Mouse (Mus musculus): Measurements from ENCODE around the gene Pde8b.
"Not testable (repeated sequence)": the region's sequence is repeated elsewhere in the genome, so short reads cannot be mapped to it uniquely, and the experiment has no call there.

The Pde8b gene

DNA sequence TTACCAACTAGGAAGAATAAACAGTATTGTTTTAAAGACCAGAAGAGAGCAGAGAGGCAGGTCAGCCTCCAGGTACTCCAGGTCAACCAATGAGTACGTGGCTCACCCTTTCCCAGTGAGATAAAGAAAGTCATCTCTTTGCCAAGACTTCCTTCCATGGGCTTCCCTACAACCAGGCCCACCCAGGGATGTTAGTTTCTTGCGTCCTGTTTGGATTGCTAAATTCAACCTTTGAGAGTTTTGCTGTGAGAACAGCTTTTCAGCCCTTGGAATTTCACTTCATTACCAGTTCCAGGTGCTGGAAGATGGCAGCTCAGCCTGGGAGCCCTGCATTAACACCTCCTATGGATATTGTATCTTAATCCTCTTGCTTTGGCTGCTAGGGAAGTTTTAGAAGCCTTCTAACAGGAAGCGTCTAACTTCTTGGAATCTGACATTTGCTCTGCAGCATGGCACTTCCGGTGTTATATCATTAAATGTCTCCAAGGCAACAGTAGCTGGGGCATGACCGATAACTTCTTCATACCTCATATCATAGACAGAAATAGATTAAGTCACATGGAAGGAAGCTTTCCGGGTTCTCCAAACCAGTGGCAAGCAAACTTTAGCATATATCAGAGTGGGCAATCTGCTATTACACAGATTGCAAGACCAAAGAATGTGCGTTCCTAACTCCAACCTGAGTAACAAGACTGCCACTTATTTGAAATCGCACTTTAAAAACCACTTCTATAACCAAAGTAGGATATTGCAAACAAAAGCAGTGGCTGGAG lies 18.6 kb downstream of the Pde8b start:
- H3K27me3 ChIP-seq (ENCODE audit: control insufficient read depth, insufficient read depth, low read length, poor library complexity, severe bottlenecking) = no peaks in the 10 kb centered on the region; the same call in 1 of the 2 replicates
- DNase-seq (ENCODE audit: low read depth, low spot score) = no peak
- H3K36me3 ChIP-seq (ENCODE audit: control insufficient read depth, insufficient read depth, low read length, poor library complexity, severe bottlenecking) = no peaks in the 10 kb centered on the region

DNA sequence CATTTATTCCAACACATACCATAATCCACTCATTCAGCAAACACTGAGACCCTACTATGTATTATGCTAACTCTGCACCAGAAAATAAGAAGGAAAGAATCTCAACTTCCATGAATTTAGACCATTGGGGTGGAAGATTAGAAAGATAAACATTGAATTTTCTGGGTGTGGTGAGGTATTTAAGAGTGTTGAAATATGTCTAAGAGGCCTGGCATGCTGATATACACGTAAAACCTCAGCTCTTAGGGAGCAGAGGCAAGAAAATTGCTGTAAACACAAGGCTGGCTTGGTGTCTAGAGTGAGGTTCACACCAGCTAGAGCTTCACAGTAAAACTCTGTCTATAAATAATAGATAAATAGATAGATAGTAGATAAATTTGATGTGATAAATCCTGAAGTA lies 19.8 kb downstream of the Pde8b start:
- H3K27me3 ChIP-seq (ENCODE audit: control insufficient read depth, insufficient read depth, low read length, poor library complexity, severe bottlenecking) = no peaks in the 10 kb centered on the region; the same call in 1 of the 2 replicates
- DNase-seq (ENCODE audit: low read depth, low spot score) = no peak
- no peaks in the 10 kb centered on the region for H3K36me3 ChIP-seq (ENCODE audit: control insufficient read depth, insufficient read depth, low read length, poor library complexity, severe bottlenecking)

DNA sequence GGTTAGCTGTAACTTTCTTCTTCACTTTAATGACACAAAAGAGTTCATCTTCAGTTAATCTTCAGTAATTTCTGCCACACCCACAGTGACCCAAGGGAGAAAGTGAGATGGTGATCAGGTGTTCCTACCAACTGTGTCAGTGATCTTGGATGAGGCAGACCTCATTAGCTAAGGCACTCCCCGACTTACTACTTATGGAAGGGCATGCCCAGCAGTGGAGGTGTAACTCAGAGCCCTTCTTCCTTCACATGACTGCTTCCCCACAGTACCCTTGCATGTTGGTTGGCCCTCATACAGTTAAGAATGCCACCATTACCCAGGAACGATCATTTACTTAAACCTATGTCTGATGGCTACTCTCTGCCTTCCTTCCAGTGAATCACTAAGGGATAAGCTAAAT lies 25.6 kb downstream of the Pde8b start:
- Histone ChIP-seq H3K36me3 (ENCODE audit: control insufficient read depth, insufficient read depth, low read length, poor library complexity, severe bottlenecking) (no peaks in the 10 kb centered on the region), H3K27me3 (ENCODE audit: control insufficient read depth, insufficient read depth, low read length, poor library complexity, severe bottlenecking) (no peaks in the 10 kb centered on the region)
- DNase-seq (ENCODE audit: low read depth, low spot score) = no peak

DNA sequence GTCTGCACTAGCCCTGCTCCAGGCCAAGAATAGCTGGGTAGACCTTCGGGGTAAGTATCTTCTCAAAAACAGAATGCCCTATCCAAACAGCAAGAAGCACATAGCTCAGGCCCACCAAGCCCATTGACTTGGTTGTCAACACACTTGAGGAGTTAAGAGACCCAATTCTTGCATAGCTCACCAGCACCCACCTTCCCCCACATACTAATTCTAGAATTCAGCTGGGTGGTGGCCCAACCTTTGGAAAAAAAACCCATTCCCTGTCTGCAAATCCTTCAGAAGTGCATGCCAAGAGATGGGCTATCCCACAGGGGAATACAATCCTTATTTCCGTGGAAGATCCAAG lies 26.7 kb downstream of the Pde8b start:
- no peak for DNase-seq (ENCODE audit: low read depth, low spot score)
- H3K27me3 ChIP-seq (ENCODE audit: control insufficient read depth, insufficient read depth, low read length, poor library complexity, severe bottlenecking) = no peaks in the 10 kb centered on the region
- no peaks in the 10 kb centered on the region for H3K36me3 ChIP-seq (ENCODE audit: control insufficient read depth, insufficient read depth, low read length, poor library complexity, severe bottlenecking)

DNA sequence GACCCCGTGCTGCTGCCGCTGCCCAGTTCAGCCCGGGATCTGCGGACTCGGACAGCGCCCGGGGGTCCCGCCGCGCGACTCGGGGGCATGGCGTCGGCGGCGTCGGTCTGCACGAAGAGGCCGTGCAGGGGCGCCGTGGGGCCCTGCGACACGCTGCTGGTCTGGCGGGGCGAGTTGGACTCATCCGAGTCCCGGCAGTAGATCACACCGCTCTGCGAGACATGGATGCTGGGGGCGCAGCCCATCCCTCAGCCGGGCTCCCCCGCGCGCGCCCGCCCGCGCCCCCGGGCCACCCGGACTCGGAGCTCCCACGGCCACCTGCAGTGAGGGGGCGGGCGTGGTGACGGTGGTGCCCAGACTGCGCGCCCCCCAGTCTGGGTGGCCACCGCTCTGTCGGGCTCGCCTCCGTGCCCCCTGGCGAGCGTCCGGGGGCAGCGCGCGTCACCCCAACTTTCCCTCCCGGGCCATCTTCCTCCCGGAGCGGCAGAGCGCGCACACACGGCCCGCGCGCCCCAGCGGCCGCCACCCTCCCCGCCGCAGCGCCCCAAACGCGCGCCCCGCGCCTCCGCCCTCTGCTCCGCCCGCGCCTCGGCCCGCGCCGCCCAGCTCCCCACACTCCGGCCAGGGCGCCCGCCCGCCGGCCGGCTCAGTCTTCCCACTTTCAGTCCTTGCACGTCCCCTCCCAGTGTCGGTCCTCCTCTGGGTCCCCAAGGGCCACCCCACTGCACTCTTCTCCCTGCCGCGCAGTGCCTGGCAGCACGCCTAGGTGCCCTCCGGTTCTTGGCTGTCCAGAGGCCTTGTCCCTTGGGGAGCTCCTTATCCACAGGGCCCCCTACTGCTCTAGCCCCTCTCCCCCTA lies 27.3 kb downstream of the Pde8b start:
- Histone ChIP-seq H3K36me3 (ENCODE audit: control insufficient read depth, insufficient read depth, low read length, poor library complexity, severe bottlenecking) (no peaks in the 10 kb centered on the region), H3K27me3 (ENCODE audit: control insufficient read depth, insufficient read depth, low read length, poor library complexity, severe bottlenecking) (no peaks in the 10 kb centered on the region)
- no peak for DNase-seq (ENCODE audit: low read depth, low spot score)

DNA sequence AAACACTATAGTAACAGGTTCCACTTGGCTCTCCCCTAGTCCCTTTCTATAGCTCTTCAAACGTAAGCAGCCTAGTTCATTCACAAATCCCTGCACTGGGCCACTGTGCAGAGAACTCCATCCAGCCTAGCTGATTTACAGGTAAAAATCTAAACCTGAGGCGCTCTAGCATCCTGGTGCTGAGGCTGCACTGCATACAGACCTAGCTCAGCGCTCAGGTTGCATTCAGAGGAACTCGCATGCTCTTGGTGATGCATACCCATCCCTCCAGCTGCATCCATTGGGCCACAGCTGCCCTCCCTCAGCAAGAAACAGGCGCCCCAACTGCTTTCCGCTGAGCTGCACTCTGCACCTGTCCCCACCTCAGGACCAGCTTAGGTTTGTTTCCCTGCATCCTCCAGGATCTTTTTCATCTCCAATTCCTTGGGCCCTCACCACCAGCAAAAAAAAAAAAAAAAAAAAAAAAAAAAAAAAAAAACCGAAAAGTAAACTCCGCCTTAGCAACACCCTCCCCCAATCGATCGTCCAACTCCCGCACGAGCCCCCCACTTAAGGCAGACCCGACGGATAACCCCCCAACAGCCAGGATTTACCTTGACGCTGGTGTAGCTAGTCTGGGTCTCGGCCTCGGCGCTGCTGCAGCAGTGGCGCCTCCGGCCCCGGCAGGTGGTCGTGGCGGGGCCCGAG lies 28.1 kb downstream of the Pde8b start:
- H3K36me3 ChIP-seq (ENCODE audit: control insufficient read depth, insufficient read depth, low read length, poor library complexity, severe bottlenecking) = no peaks in the 10 kb centered on the region
- DNase-seq (ENCODE audit: low read depth, low spot score) = no peak
- no peaks in the 10 kb centered on the region for H3K27me3 ChIP-seq (ENCODE audit: control insufficient read depth, insufficient read depth, low read length, poor library complexity, severe bottlenecking)

DNA sequence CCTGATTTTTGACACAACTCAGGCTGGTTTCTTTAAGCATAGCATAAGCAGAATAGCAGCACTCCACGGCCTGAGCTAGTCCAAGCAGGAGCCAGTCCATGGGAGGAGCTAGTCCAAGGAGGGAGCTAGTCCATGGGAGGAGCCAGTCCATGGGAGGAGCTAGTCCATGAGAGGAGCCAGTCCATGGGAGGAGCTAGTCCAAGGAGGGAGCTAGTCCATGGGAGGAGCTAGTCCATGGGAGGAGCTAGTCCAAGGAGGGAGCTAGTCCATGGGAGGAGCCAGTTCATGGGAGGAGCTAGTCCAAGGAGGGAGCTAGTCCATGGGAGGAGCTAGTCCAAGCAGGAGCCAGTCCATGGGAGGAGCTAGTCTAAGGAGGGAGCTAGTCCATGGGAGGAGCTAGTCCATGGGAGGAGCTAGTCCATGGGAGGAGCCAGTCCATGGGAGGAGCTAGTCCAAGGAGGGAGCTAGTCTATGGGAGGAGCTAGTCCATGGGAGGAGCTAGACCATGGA lies 34.4 kb downstream of the Pde8b start:
- not testable (repeated sequence) for H3K27me3 ChIP-seq (ENCODE audit: control insufficient read depth, insufficient read depth, low read length, poor library complexity, severe bottlenecking); DNase-seq (ENCODE audit: low read depth, low spot score); H3K36me3 ChIP-seq (ENCODE audit: control insufficient read depth, insufficient read depth, low read length, poor library complexity, severe bottlenecking)

DNA sequence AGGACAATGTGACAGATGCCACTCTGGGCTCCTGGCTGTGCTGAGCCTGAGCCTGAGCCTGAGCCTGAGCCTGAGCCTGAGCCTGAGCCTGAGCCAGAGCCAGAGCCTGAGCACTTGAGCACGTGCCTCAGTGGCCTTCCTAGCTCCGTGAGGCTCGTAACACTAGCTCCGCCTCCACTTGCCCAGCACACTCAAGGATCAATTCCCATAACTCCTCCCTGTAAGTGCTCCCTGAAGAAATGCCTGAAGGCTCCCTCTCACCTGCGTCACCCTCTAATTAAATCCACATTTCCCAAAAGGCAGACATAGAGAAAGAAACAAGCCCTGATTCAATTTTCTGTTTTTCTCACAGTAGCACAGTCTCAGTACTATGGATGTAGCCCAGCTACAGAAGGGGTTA lies 37.8 kb downstream of the Pde8b start:
- no peaks in the 10 kb centered on the region for H3K27me3 ChIP-seq (ENCODE audit: control insufficient read depth, insufficient read depth, low read length, poor library complexity, severe bottlenecking)
- no peaks in the 10 kb centered on the region for H3K36me3 ChIP-seq (ENCODE audit: control insufficient read depth, insufficient read depth, low read length, poor library complexity, severe bottlenecking)
- DNase-seq (ENCODE audit: low read depth, low spot score) = no peak

DNA sequence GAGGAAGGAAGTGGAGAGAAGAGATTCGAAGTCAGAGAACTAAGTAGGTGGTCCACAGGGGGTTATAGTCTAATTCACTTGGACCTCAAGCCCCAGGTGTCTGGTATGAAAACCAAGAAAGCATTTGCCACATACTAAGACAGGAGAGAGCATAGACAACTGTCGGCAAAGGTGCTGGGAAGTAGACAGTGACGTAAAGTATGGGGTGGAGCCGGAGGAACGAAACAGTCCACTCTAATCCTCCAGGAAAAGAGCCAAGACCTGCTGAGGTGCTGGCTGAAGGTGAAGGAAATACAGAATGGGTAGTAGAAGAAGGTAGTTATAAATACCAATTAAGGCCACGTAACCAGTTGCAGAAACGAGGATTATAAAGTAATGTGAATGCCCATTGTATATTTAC lies 42.8 kb downstream of the Pde8b start:
- H3K27me3 ChIP-seq (ENCODE audit: control insufficient read depth, insufficient read depth, low read length, poor library complexity, severe bottlenecking); H3K36me3 ChIP-seq (ENCODE audit: control insufficient read depth, insufficient read depth, low read length, poor library complexity, severe bottlenecking); DNase-seq (ENCODE audit: low read depth, low spot score): not testable (repeated sequence)

DNA sequence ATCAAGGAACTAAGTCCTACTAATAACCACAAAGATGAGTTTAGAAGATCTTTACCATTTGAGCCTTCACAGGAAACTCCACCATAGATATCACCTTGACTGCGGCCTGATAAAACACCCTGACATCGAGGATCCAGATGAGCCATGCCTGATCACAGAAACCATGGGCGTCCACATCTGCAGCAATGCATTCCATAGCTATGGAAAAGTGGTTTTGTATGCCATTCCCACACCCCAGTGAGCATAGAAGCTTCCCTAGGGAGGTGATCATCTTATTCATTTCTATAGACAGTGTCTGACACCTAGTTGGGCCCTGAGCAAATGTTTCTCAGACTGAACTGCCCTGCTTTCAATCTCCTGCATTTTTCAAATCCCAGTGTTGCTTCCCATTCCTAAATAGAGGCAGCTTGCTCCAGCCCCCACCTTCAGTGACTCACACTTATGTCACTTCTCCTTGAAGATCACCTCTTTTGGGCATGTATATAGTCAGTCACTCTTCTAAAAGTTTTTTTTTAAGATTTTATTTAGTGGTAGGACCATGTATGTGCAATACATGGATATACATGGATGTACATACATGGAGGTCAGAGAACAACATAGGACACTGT lies 47.9 kb downstream of the Pde8b start:
- H3K27me3 ChIP-seq (ENCODE audit: control insufficient read depth, insufficient read depth, low read length, poor library complexity, severe bottlenecking) = no peaks in the 10 kb centered on the region
- H3K36me3 ChIP-seq (ENCODE audit: control insufficient read depth, insufficient read depth, low read length, poor library complexity, severe bottlenecking) = no peaks in the 10 kb centered on the region
- no peak for DNase-seq (ENCODE audit: low read depth, low spot score)

DNA sequence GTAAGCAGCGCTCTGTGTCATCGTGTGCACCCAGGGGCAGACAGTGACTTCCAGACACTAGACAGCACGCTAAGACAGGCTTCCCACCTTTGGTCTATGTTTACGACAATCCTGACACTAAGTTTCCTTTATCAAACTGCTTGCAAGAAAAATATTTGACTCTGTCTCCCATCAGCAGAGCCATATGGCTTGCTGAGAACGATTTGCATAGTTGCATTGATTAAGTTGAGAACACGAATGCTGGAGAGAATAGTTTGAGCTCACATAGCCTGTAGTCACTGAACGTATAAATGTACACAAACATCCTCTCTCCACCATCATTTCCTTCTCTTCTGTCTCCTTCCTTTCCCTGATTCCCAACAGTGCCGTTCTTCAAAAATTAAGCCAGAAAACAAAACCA lies 49.3 kb downstream of the Pde8b start:
- Histone ChIP-seq H3K36me3 (ENCODE audit: control insufficient read depth, insufficient read depth, low read length, poor library complexity, severe bottlenecking) (no peaks in the 10 kb centered on the region), H3K27me3 (ENCODE audit: control insufficient read depth, insufficient read depth, low read length, poor library complexity, severe bottlenecking) (no peaks in the 10 kb centered on the region)
- no peak for DNase-seq (ENCODE audit: low read depth, low spot score)

DNA sequence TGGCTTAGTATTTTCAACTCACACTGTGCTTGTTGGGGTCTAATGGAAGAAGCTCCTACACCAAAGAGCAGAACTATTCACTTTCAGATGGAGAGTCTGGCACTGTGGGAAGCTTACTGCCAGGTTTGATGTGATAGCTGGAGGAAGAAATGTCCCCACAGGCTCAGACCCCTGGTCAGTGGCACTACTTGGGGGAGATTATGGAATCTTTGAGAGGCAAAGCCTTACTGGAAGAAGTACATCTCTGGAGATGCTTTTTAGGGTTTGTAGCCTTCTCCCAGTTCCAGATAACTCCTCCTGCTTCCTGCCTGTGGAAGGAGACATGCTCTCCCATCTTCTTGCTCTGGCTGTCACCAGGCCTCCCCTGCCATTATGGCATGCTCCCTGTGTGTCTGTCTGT lies 50.1 kb downstream of the Pde8b start:
- Histone ChIP-seq H3K27me3 (ENCODE audit: control insufficient read depth, insufficient read depth, low read length, poor library complexity, severe bottlenecking) (no peaks in the 10 kb centered on the region), H3K36me3 (ENCODE audit: control insufficient read depth, insufficient read depth, low read length, poor library complexity, severe bottlenecking) (no peaks in the 10 kb centered on the region)
- DNase-seq (ENCODE audit: low read depth, low spot score) = no peak

DNA sequence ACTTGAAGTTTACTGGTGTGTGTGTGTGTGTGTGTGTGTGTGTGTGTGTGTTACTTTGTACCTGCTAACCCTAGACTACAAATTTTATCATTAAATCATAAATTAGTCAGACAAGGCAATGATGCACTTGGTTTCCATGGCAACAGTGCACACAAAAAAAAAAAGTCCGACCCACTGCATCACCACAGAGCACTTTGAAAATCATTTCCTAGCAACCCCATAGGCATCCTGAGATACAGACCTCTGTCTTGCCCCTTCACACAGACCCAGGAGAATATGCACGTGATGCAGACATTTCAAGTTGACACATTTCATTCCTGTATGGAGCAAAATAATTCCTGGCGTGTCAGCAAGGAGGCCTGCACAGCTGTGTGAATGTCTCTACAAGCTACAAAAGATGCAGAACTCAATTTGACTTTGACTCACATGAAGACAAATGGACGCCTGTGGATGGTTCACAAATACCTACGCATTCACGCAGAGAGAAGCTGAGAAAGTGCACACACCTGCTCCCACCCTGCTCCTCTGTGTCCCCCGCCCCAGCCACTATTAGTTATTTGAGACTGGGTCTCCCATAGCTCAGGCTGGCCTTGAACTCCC lies 53.9 kb downstream of the Pde8b start:
- Histone ChIP-seq H3K27me3 (ENCODE audit: control insufficient read depth, insufficient read depth, low read length, poor library complexity, severe bottlenecking) (no peaks in the 10 kb centered on the region), H3K36me3 (ENCODE audit: control insufficient read depth, insufficient read depth, low read length, poor library complexity, severe bottlenecking) (no peaks in the 10 kb centered on the region)
- DNase-seq (ENCODE audit: low read depth, low spot score) = no peak

DNA sequence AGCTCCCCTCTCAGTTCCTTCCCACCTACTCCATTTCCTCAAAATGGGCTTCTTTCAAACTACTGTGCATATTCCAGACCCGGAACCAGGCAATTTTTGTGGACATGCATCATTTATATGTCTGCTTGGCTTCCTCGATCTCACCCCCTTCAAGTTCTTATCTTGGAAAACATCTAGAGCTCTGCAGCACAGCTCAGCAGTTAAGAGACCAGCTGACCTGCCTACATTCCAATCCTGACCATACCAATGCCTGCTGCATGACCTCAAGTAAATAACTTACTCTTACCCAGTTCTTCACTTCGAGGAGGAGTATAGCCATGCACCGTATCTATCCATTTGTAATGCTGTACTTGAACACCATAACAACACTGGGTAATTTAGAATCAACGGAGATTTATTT lies 58.2 kb downstream of the Pde8b start:
- Histone ChIP-seq H3K27me3 (ENCODE audit: control insufficient read depth, insufficient read depth, low read length, poor library complexity, severe bottlenecking) (no peaks in the 10 kb centered on the region), H3K36me3 (ENCODE audit: control insufficient read depth, insufficient read depth, low read length, poor library complexity, severe bottlenecking) (no peaks in the 10 kb centered on the region)
- no peak for DNase-seq (ENCODE audit: low read depth, low spot score)
